Mouse (Mus musculus) fibroblast of lung, adult 2 months (primary cell): ENCODE measurements at regions not wholly inside any gene's neighbourhood (a gene's known extent, or its start where the extent isn't known, plus 50 kb on each side); places are given as distances from the start of the nearest gene placed in this dataset.

ENCODE experiments used
- DNase-seq: peaks from one replicate; pipeline ENCODE4 v3.0.0-alpha.2; 2011; ENCODE audit warnings: low read depth

GRCm38 (mm10) chr8:103955568-103956260 lies 145.7 kb upstream of the Cdh5 start:
- DNase-seq = no peak

- no peak for DNase-seq
Observed at GRCm38 (mm10) chr8:103964293-103964918, 137.0 kb upstream of the Cdh5 start.

- no peak for DNase-seq
Observed at GRCm38 (mm10) chr8:103969929-103970328, 131.5 kb upstream of the Cdh5 start.

GRCm38 (mm10) chr8:103970511-103970910 lies 130.9 kb upstream of the Cdh5 start:
- DNase-seq = no peak

- peak; percentile 26 for DNase-seq
Observed at GRCm38 (mm10) chr8:103970966-103971365, 130.5 kb upstream of the Cdh5 start.

GRCm38 (mm10) chr8:103976488-103976887 lies 124.9 kb upstream of the Cdh5 start:
- DNase-seq = no peak

GRCm38 (mm10) chr8:103978948-103979347 lies 122.5 kb upstream of the Cdh5 start:
- no peak for DNase-seq

GRCm38 (mm10) chr8:103983860-103984594 lies 117.4 kb upstream of the Cdh5 start:
- DNase-seq = no peak

GRCm38 (mm10) chr8:103985640-103986039 lies 115.8 kb upstream of the Cdh5 start:
- no peak for DNase-seq

GRCm38 (mm10) chr8:103993897-103994296 lies 107.5 kb upstream of the Cdh5 start:
- no peak for DNase-seq

GRCm38 (mm10) chr8:103998143-103998542 lies 103.3 kb upstream of the Cdh5 start:
- no peak for DNase-seq

GRCm38 (mm10) chr8:104007209-104007608 lies 94.2 kb upstream of the Cdh5 start:
- no peak for DNase-seq

- DNase-seq = no peak
Observed at GRCm38 (mm10) chr8:104008756-104009155, 92.7 kb upstream of the Cdh5 start.

- DNase-seq = no peak
Observed at GRCm38 (mm10) chr8:104009306-104009705, 92.1 kb upstream of the Cdh5 start.

- peak; percentile 23 for DNase-seq
Observed at GRCm38 (mm10) chr8:104022231-104022630, 79.2 kb upstream of the Cdh5 start.

GRCm38 (mm10) chr8:104022691-104023509 lies 78.5 kb upstream of the Cdh5 start:
- DNase-seq = peak; percentile 99

- DNase-seq = peak; percentile 47
Observed at GRCm38 (mm10) chr8:104027161-104027821, 74.1 kb upstream of the Cdh5 start.

- DNase-seq = peak; percentile 62
Observed at GRCm38 (mm10) chr8:104028626-104029025, 72.8 kb upstream of the Cdh5 start.

- no peak for DNase-seq
Observed at GRCm38 (mm10) chr8:104032179-104032578, 69.2 kb upstream of the Cdh5 start.

GRCm38 (mm10) chr8:104033148-104033547 lies 68.3 kb upstream of the Cdh5 start:
- no peak for DNase-seq

- no peak for DNase-seq
Observed at GRCm38 (mm10) chr8:104034286-104034685, 67.1 kb upstream of the Cdh5 start.
